Mouse (Mus musculus): Measurements from ENCODE around the gene Mpz.

GRCm38 (mm10) chr1:171112986-171113385 is 37.5 kb upstream of the Mpz start:
- TF ChIP-seq EP300 (IDR thresholded peaks at IDR 0.05; ENCODE audit: insufficient read depth, low read depth, low read length) (no peak), CTCF (IDR thresholded peaks at IDR 0.05; ENCODE audit: low read depth, low read length) (peak; percentile 7), POLR2A (IDR thresholded peaks at IDR 0.05; ENCODE audit: insufficient read depth, low read length) (no peak)

Measured in ES-Bruce4 (cell line).